Mouse (Mus musculus) erythroblast, embryonic 14.5 days (primary cell): ENCODE measurements at regions not wholly inside any gene's neighbourhood (a gene's known extent, or its start where the extent isn't known, plus 50 kb on each side); places are given as distances from the start of the nearest gene placed in this dataset.

ENCODE experiments used
- GATA1 ChIP-seq: IDR thresholded peaks from 2 replicates; pipeline ENCODE4 v1.6.1; 2012; ENCODE audit warnings: low read length, inconsistent platforms, mixed read lengths
- TAL1 ChIP-seq: IDR thresholded peaks from 3 replicates; pipeline ENCODE4 v1.6.1; 2012; ENCODE audit warnings: low read length, inconsistent platforms, mixed read lengths

DNA sequence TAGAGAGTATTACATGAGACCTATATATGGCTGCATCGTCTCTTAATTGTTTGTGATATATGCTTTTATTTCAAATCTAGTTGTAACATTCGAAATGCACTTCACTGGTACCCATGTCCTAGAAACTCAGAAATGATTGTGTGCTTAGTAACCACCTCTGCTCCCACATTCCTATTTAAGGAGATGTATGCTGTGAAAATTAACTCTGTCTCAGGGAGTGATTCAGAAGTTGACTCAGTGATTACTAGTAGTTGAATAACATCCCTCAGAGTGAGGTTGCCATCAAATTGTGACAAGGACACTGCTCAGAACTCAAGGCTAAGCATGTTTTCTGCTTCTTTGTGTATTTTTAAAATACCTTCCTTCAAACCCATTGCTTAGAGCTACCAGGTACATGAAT is 661.9 kb downstream of the Utrn start:
- TF ChIP-seq TAL1 (no peak), GATA1 (no peak)
